Mouse (Mus musculus) E14TG2a.4 (cell line): ENCODE measurements around the gene Mgat2.

ENCODE experiments used
- CTCF ChIP-seq: conservative IDR thresholded peaks from 2 replicates; pipeline ENCODE4 v1.5.1; 2014; ENCODE audit warnings: low read length
- NANOG ChIP-seq: IDR thresholded peaks from 2 replicates; pipeline ENCODE4 v1.6.1; 2014; ENCODE audit warnings: borderline replicate concordance, low read length, mixed read lengths
- POU5F1 ChIP-seq: IDR thresholded peaks from 2 replicates; pipeline ENCODE4 v1.6.1; 2014; ENCODE audit warnings: low read length, borderline replicate concordance

DNA sequence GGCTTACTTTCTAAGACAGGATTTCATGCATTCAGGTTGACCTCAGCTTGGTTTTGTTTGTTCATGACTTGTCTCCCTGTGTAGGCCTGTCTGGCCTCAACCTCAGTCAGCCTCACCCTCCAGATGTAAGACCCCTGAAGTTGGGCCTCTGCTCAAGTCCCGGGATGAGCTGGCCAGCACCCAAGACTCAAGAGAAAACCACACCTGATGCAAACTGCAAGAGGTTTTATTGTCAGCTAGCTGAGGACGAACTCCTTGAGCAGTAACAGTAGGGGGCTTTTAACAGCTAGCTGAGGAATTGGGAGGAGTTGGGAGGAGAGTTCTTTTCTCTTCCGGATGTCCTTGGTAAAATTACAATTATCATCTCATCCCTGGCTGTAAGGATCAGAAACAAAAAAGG is 6.4 kb upstream of the Mgat2 start:
- TF ChIP-seq CTCF, result no peak
- no peak for TF ChIP-seq POU5F1
- TF ChIP-seq NANOG, result no peak
